Mouse (Mus musculus) intestine, postnatal 0 days (tissue): Measurements from ENCODE around the gene Parp16. TPM values are rescaled to one million over a fixed set of nuclear protein-coding genes. Genes with fewer than 3 reads are reported as not detected.
"Not testable (repeated sequence)": the region's sequence is repeated elsewhere in the genome, so short reads cannot be mapped to it uniquely, and the experiment has no call there.

Experiments
- ATAC-seq: fragments of 200-750 bp; cut with Nextera tagmentation; 2 replicates; pipeline ENCODE4 v1.8.0; 2017; ENCODE audit warnings: mild to moderate bottlenecking, moderate TSS enrichment, moderate library complexity
- H3K27ac ChIP-seq: fragments of 300-500 bp; sonication (generic); 2 replicates; pipeline ENCODE4 v1.5.1; 2014; ENCODE audit warnings: mild to moderate bottlenecking, low read depth, low read length, moderate library complexity
- H3K27me3 ChIP-seq: fragments of 300-500 bp; sonication (generic); replicated peaks from 2 replicates; pipeline ENCODE4 v1.6.1; 2014; ENCODE audit warnings: low read length, mixed read lengths; ENCODE audit not compliant: control insufficient read depth, insufficient read depth
- H3K36me3 ChIP-seq: fragments of 300-500 bp; sonication (generic); 2 replicates; pipeline ENCODE4 v1.6.1; 2014; ENCODE audit warnings: mild to moderate bottlenecking, moderate library complexity; ENCODE audit not compliant: control insufficient read depth, insufficient read depth
- H3K4me1 ChIP-seq: fragments of 300-500 bp; sonication (generic); replicated peaks from 2 replicates; pipeline ENCODE4 v1.6.1; 2014; ENCODE audit warnings: antibody characterized with exemption, low read length, mixed read lengths; ENCODE audit not compliant: control insufficient read depth, insufficient read depth
- H3K4me2 ChIP-seq: fragments of 300-500 bp; sonication (generic); replicated peaks from 2 replicates; pipeline ENCODE4 v1.6.1; 2014; ENCODE audit warnings: low read depth, mild to moderate bottlenecking, moderate library complexity
- H3K4me3 ChIP-seq: fragments of 300-500 bp; sonication (generic); 2 replicates; pipeline ENCODE4 v1.5.1; 2014; ENCODE audit warnings: low read depth, low read length
- H3K9ac ChIP-seq: fragments of 300-500 bp; sonication (generic); 2 replicates; pipeline ENCODE4 v1.6.1; 2014; ENCODE audit warnings: mild to moderate bottlenecking, low read depth, low read length
- H3K9me3 ChIP-seq: fragments of 300-500 bp; sonication (generic); 2 replicates; pipeline ENCODE4 v1.6.1; 2016; ENCODE audit warnings: mixed run types; ENCODE audit not compliant: control insufficient read depth
- CTCF ChIP-seq: sonication (generic); IDR thresholded peaks from 2 replicates; pipeline ENCODE4 v1.5.1; 2016; ENCODE audit warnings: low read depth, mild to moderate bottlenecking, control low read depth, antibody characterized with exemption, moderate library complexity
- WGBS: fragments of 180-500 bp; shearing (Covaris S2); extraction: QIAGEN DNeasy Blood & Tissue Kit; methylation state at CpG from one replicate; pipeline ENCODE4 v1.1.7; 2014; 5-methylcytosine and 5-hydroxymethylcytosine counted together
- polyA plus RNA-seq: library from polyadenylated mRNA; unstranded; fragments of >200 nt; fragmentation: Nextera tagmentation; extraction: Ambion mirVana; gene quantifications from 2 replicates; pipeline ENCODE4 v1.2.1, GENCODE M21; 2015

Gene Parp16
- polyA plus RNA-seq, 1 experiment from 2014 or later = 9.9 TPM

- Histone ChIP-seq H3K4me2 (peak overlapping the region; percentile 85), H3K27ac (peak overlapping the region; percentile 99), H3K9me3 (no peaks in the 10 kb centered on the region), H3K9ac (peak overlapping the region; percentile 80), H3K4me1 (0 out of 2 replicates have a peak, but pooled peaks cover 5% of the 10 kb centered on the region), H3K27me3 (no peaks in the 10 kb centered on the region), H3K4me3 (peak overlapping the region; percentile 66), H3K36me3 (no peaks in the 10 kb centered on the region)
- peak; percentile 94 for ATAC-seq
- peak; percentile 62 for TF ChIP-seq CTCF
- 1% methylated on average over 37 of the region's 59 CpGs for WGBS
Measured at GRCm38 (mm10) chr9:65214778-65215493, 19.8 kb downstream of the Parp16 start.

- no peaks in the 10 kb centered on the region for H3K9me3 ChIP-seq
- peak; percentile 71 for ATAC-seq
- no peaks in the 10 kb centered on the region for H3K27me3 ChIP-seq
- peak overlapping the region; percentile 80 for H3K9ac ChIP-seq
- no peaks in the 10 kb centered on the region for H3K36me3 ChIP-seq
- no peak for TF ChIP-seq CTCF
- H3K4me2 ChIP-seq = peak overlapping the region; percentile 85
- H3K4me1 ChIP-seq = 0 out of 2 replicates have a peak, but pooled peaks cover 5% of the 10 kb centered on the region
- peak overlapping the region; percentile 99 for H3K27ac ChIP-seq
- H3K4me3 ChIP-seq = peak overlapping the region; percentile 66
- WGBS = 2% methylated on average over 30 of the region's 31 CpGs
Measured at GRCm38 (mm10) chr9:65215494-65216126, 20.5 kb downstream of the Parp16 start.

GRCm38 (mm10) chr9:65216972-65217371 lies 21.8 kb downstream of the Parp16 start:
- H3K4me3 ChIP-seq = no peak overlapping the region
- H3K9ac ChIP-seq = no peak overlapping the region
- no peak for ATAC-seq
- H3K4me2 ChIP-seq = no peak overlapping the region
- WGBS = 27% methylated on average over 8 of the region's 8 CpGs
- no peaks in the 10 kb centered on the region for H3K27me3 ChIP-seq
- 0 out of 2 replicates have a peak, but pooled peaks cover 5% of the 10 kb centered on the region for H3K4me1 ChIP-seq
- peak overlapping the region; percentile 65 for H3K27ac ChIP-seq
- no peaks in the 10 kb centered on the region for H3K9me3 ChIP-seq
- no peak for TF ChIP-seq CTCF
- H3K36me3 ChIP-seq = no peaks in the 10 kb centered on the region

- no peak for ATAC-seq
- H3K9me3 ChIP-seq = no peaks in the 10 kb centered on the region
- H3K27ac ChIP-seq = peak overlapping the region; percentile 65
- 0 out of 2 replicates have a peak, but pooled peaks cover 5% of the 10 kb centered on the region for H3K4me1 ChIP-seq
- no peak for TF ChIP-seq CTCF
- H3K36me3 ChIP-seq = no peaks in the 10 kb centered on the region; the same call in 1 of the 2 replicates
- H3K27me3 ChIP-seq = no peaks in the 10 kb centered on the region
- H3K9ac ChIP-seq = no peak overlapping the region
- 32% methylated on average over 6 of the region's 6 CpGs for WGBS
- H3K4me3 ChIP-seq = no peak overlapping the region
- H3K4me2 ChIP-seq = no peak overlapping the region
Measured at GRCm38 (mm10) chr9:65217661-65218060, 22.5 kb downstream of the Parp16 start.

GRCm38 (mm10) chr9:65218916-65219315 lies 23.8 kb downstream of the Parp16 start:
- 69% methylated on average over 1 of the region's 1 CpGs for WGBS

GRCm38 (mm10) chr9:65220398-65220797 lies 25.2 kb downstream of the Parp16 start:
- not testable (repeated sequence) for H3K4me2 ChIP-seq, H3K27me3 ChIP-seq, H3K36me3 ChIP-seq, H3K4me3 ChIP-seq, H3K27ac ChIP-seq, H3K9ac ChIP-seq, H3K4me1 ChIP-seq, ATAC-seq, H3K9me3 ChIP-seq
- WGBS = 47% methylated on average over 3 of the region's 3 CpGs
- peak; percentile 56 for TF ChIP-seq CTCF

More at GRCm38 (mm10) chr9:65218916-65219315, 23.8 kb downstream of the Parp16 start:
- Histone ChIP-seq H3K9me3 (no peaks in the 10 kb centered on the region), H3K36me3 (peaks cover 4% of the 10 kb centered on the region; the same call in 1 of the 2 replicates), H3K27me3 (no peaks in the 10 kb centered on the region), H3K27ac (no peak overlapping the region), H3K4me3 (no peak overlapping the region), H3K9ac (no peak overlapping the region), H3K4me2 (no peak overlapping the region), H3K4me1 (0 out of 2 replicates have a peak, but pooled peaks cover 5% of the 10 kb centered on the region)
- TF ChIP-seq CTCF = no peak
- no peak for ATAC-seq
